Mouse (Mus musculus): Measurements from ENCODE around the gene Bag2. TPM values are rescaled to one million over a fixed set of nuclear protein-coding genes. Genes with fewer than 3 reads are reported as not detected.

Gene Bag2
- total RNA-seq (2014; fragmentation: Nextera tagmentation) (66.0 and 89.5 TPM in 2 replicates), total RNA-seq (2017) (64.8 and 76.6 TPM in 2 replicates)

DNA sequence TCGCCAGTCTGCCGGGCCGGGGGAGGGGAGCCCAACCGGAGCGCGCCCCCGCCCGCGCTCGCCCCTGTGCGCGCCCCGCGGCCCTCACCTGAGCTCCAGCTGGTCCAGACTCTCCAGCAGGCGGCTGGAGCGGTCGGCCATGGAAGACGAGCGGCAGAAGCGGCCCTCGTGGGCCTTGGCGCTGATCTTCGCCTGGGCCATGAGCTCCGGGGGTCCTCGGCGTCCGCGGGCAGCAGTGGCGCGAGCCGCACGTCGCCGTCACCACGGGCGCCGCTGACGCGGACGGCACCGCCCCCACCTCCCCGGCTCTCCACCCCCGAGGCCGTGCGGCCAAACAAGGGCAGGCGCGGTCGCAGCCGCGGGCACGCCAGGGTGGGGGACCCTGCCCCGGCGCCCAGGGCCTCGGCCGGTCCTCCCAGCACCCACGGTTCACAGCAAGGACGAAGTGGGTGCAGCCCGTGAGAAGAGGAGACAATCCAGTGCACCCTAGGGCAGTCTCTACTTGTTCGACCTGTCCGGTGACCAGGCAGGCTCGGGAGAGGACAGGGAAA, at the start of gene Bag2:
Bag2 (minus strand) TSS at position 305 of the 551 bp plus-strand sequence.
- ATAC-seq (replicated peaks; ENCODE audit: low FRiP score, low TSS enrichment, poor library complexity, severe bottlenecking), result peak; percentile 34

GRCm38 (mm10) chr1:33803323-33803722, 45.7 kb upstream of the Bag2 start:
- no peak for ATAC-seq (replicated peaks; ENCODE audit: low FRiP score, low TSS enrichment, poor library complexity, severe bottlenecking)

DNA sequence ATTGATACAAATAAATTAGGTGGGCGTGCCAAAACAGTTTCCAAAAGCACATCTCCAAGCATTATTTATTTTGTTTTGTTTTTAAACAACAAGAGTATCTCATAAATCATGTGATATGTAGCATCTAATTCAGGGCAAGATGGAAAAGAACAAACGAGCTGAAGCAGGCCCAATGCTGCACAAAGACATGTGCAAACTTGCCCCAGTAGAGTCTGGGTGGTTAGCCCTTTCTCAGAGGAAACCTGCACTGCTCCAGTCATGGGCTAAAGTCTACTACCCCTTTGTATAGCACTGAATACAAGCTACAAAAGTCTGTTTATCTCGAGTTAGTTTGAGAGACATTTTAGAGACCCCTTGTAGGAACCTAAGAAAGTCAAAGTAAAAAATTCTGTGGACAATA, 42.0 kb upstream of the Bag2 start:
- no peak for ATAC-seq (replicated peaks; ENCODE audit: low FRiP score, low TSS enrichment, poor library complexity, severe bottlenecking)

- ATAC-seq (replicated peaks; ENCODE audit: low FRiP score, low TSS enrichment, poor library complexity, severe bottlenecking), result no peak
Observed at GRCm38 (mm10) chr1:33788493-33788892, 30.9 kb upstream of the Bag2 start.

GRCm38 (mm10) chr1:33788072-33788471, 30.5 kb upstream of the Bag2 start:
- no peak for ATAC-seq (replicated peaks; ENCODE audit: low FRiP score, low TSS enrichment, poor library complexity, severe bottlenecking)

DNA sequence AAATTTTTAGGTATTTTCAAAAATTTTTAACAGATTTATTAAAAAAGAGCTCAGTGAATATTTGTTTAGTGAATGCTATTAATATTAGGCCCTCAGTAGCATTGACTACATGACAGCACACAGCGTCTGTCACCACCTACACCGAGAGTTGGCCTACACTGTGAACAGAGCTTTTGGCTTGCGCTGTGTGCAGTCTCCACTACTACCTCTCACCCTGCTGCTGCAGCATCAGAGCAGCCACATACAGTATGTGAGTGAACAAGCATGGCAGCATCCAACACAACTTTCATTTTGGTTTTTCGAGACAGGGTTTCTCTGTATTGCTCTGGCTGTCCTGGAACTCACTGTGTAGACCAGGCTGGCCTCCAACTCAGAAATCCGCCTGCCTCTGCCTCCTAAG, 27.0 kb upstream of the Bag2 start:
- ATAC-seq (replicated peaks; ENCODE audit: low FRiP score, low TSS enrichment, poor library complexity, severe bottlenecking), result no peak

GRCm38 (mm10) chr1:33776175-33776611, 18.6 kb upstream of the Bag2 start:
- no peak for ATAC-seq (replicated peaks; ENCODE audit: low FRiP score, low TSS enrichment, poor library complexity, severe bottlenecking)

DNA sequence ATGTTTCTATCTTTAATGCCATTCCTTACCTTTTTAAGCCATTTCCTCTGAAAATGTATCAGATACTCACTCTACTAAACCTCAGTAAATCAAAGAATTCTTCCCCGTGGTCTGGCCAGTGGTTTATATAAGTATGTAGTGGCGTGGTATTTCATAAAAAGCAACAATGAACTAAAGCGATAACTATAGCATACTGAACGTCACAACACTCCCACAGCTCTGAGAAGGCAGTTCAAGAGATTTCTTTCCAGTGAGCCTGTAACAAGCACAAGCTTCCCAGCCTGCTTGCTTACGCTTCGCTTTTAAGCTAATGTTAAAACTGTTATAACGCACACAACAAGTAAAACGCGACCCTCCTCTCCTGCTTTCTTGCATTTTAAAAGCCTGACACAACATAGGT, 14.5 kb upstream of the Bag2 start:
- no peak for ATAC-seq (replicated peaks; ENCODE audit: low FRiP score, low TSS enrichment, poor library complexity, severe bottlenecking)

- no peak for ATAC-seq (replicated peaks; ENCODE audit: low FRiP score, low TSS enrichment, poor library complexity, severe bottlenecking)
Observed at GRCm38 (mm10) chr1:33771621-33772020, 14.0 kb upstream of the Bag2 start.

GRCm38 (mm10) chr1:33768827-33769226, 11.2 kb upstream of the Bag2 start:
- ATAC-seq (replicated peaks; ENCODE audit: low FRiP score, low TSS enrichment, poor library complexity, severe bottlenecking), result no peak

- no peak for ATAC-seq (replicated peaks; ENCODE audit: low FRiP score, low TSS enrichment, poor library complexity, severe bottlenecking)
Observed at GRCm38 (mm10) chr1:33768091-33768787, 10.6 kb upstream of the Bag2 start.

GRCm38 (mm10) chr1:33766520-33767508, 9.2 kb upstream of the Bag2 start:
- no peak for ATAC-seq (replicated peaks; ENCODE audit: low FRiP score, low TSS enrichment, poor library complexity, severe bottlenecking)

GRCm38 (mm10) chr1:33765468-33766080, 8.0 kb upstream of the Bag2 start:
- ATAC-seq (replicated peaks; ENCODE audit: low FRiP score, low TSS enrichment, poor library complexity, severe bottlenecking), result no peak

GRCm38 (mm10) chr1:33763826-33764225, 6.2 kb upstream of the Bag2 start:
- no peak for ATAC-seq (replicated peaks; ENCODE audit: low FRiP score, low TSS enrichment, poor library complexity, severe bottlenecking)

DNA sequence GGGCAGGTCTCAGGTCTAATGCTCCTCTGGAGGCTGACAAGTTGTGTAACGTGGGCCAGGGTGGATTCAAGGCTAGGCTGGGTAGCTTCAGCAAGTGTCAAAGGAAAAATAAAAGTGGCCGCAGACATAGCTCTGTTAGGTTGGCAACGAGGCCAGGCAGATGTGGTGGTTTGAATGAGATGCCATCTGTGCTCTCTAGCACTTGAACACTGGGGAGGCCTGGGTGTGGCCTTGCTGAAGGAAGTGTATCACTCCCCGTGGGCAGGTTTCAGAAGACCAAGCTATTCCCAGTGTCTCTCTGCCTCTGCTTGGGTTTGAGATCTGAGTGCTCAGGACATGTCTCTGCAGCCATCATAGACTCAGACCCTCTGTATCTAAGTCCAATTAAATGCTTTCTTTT, 893 bp upstream of the Bag2 start:
- peak; percentile 74 for ATAC-seq (replicated peaks; ENCODE audit: low FRiP score, low TSS enrichment, poor library complexity, severe bottlenecking)

GRCm38 (mm10) chr1:33757033-33757413, 572 bp downstream of the Bag2 start:
- ATAC-seq (replicated peaks; ENCODE audit: low FRiP score, low TSS enrichment, poor library complexity, severe bottlenecking), result 0 out of 2 replicates have a peak, but pooled peaks have one; percentile 15

GRCm38 (mm10) chr1:33756258-33757032, 1.1 kb downstream of the Bag2 start:
- ATAC-seq (replicated peaks; ENCODE audit: low FRiP score, low TSS enrichment, poor library complexity, severe bottlenecking), result no peak

GRCm38 (mm10) chr1:33755799-33756198, 1.8 kb downstream of the Bag2 start:
- ATAC-seq (replicated peaks; ENCODE audit: low FRiP score, low TSS enrichment, poor library complexity, severe bottlenecking), result no peak

Data from megakaryocyte-erythroid progenitor cell, adult 5-6 weeks (primary cell).